Mouse (Mus musculus) CD4-positive, CD25-positive, alpha-beta regulatory T cell (primary cell): Measurements from ENCODE around the gene Cemip. TPM values are rescaled to one million over a fixed set of nuclear protein-coding genes. Genes with fewer than 3 reads are reported as not detected.

Experiments
- polyA plus RNA-seq: library from polyadenylated mRNA; unstranded; fragments of 100-300 nt; shearing (Covaris generic); gene quantifications from one replicate; pipeline ENCODE4 v1.2.1, GENCODE M21; 2017

Cemip gene
- 0.12 TPM for polyA plus RNA-seq

GRCm38 (mm10) chr7:84086039-84086829 is at the start of gene Cemip:
Gene Cemip (minus strand): TSS chr7:84086502.

GRCm38 (mm10) chr7:83884021-83884658 is 202.2 kb downstream of the Cemip start, which contains the start of the genes Tlnrd1 and Mesd:
Gene Tlnrd1 (minus strand): TSS chr7:83884305.
Gene Mesd (plus strand): TSS chr7:83884466.

Other genes starting within 250 kb of the Cemip start
- gene Tlnrd1, start 202.2 kb downstream of the Cemip start, polyA plus RNA-seq = 5.7 TPM
- gene Mesd, start 202.0 kb downstream of the Cemip start, polyA plus RNA-seq = 55.5 TPM
- gene Abhd17c, start 65.4 kb upstream of the Cemip start, polyA plus RNA-seq = 93.6 TPM